21 mouse cellular contexts compared by ENCODE assay signal in genomic region chr16:5214126-5214525, GRCm38 (mm10).
DNase-seq lines count a peak whose midpoint lies in the region; ATAC-seq lines count a peak whose summit lies in the region.
"Had no signal": no experiment of that assay in that cellular context is flagged by ENCODE, and none has a peak within 500 bp of the region (broad histone marks: within the 10 kb centered on the region; RNA-seq: fewer than 3 reads in every experiment).

No protein-coding gene starts in this region.

- ATAC-seq in frontal cortex, adult (ENCODE audit: low TSS enrichment), result peak; percentile 70
- ATAC-seq: activated CD4-positive, CD25-positive, alpha-beta regulatory T cell, adult 4 months; CD4-positive, CD25-positive, alpha-beta regulatory T cell, adult 4 months; forebrain, embryonic 14.5 days; forebrain, embryonic 16.5 days; Patski had no signal

- no peak for DNase-seq in frontal cortex, postnatal 25 days (ENCODE audit: low spot score in 2 of 2)
- DNase-seq in right cerebral cortex, adult 18-20 months, result peak; percentile 26
- no peak for DNase-seq in right cerebral cortex, adult 2 months (ENCODE audit: low spot score in 2 of 2)
- DNase-seq in urinary bladder, adult 18-20 months (ENCODE audit: low spot score in 2 of 2), result no peak
- DNase-seq: adrenal gland, adult 8-10 months; adrenal gland, postnatal 14 days; adrenal gland, postnatal 36 days; B cell, adult 2 months; cerebellum, adult 11 months; cerebellum, adult 18-20 months; cerebellum, adult 8-10 months; cerebellum, adult 9-11 months; cerebellum, postnatal 14 days; cerebellum, postnatal 36 days; embryo, embryonic 11 days had no signal
